11 mouse cellular contexts compared by ENCODE assay signal in genomic region chr19:56637035-56637683, GRCm38 (mm10).
A peak's percentile ranks its signal among the peaks of the same experiment; 100 is the strongest.
DNase-seq lines count a peak whose midpoint lies in the region; ATAC-seq and TF ChIP-seq lines count a peak whose summit lies in the region.
"Had no signal": no experiment of that assay in that cellular context is flagged by ENCODE, and none has a peak within 500 bp of the region (broad histone marks: within the 10 kb centered on the region; RNA-seq: fewer than 3 reads in every experiment).

No protein-coding gene starts in this region.

- H3K4me3 ChIP-seq in hindbrain, postnatal 0 days (ENCODE audit: low read length): no peak overlapping the region
- H3K4me3 ChIP-seq in neural tube, embryonic 15.5 days (replicated peaks): no peak overlapping the region
- H3K4me3 ChIP-seq: embryonic facial prominence, embryonic 13.5 days; limb, embryonic 13.5 days had no signal

- peak; percentile 83; the same call in 1 of the 2 replicates for ATAC-seq in hindbrain, postnatal 0 days
- peak; percentile 70; the same call in 1 of the 2 replicates for ATAC-seq in neural tube, embryonic 15.5 days (ENCODE audit: low FRiP score)
- ATAC-seq in activated CD4-positive, CD25-positive, alpha-beta regulatory T cell, adult 4 months: no peak

- H3K9me3 ChIP-seq in hindbrain, postnatal 0 days (ENCODE audit: low read length): no peaks in the 10 kb centered on the region
- H3K9me3 ChIP-seq in neural tube, embryonic 15.5 days (replicated peaks): no peaks in the 10 kb centered on the region; the same call in 1 of the 2 replicates

- H3K27me3 ChIP-seq in hindbrain, postnatal 0 days (ENCODE audit: insufficient read depth, low read length): no peaks in the 10 kb centered on the region; the same call in 1 of the 2 replicates
- no peaks in the 10 kb centered on the region for H3K27me3 ChIP-seq in neural tube, embryonic 15.5 days (replicated peaks)
- H3K27me3 ChIP-seq: embryonic facial prominence, embryonic 13.5 days; limb, embryonic 13.5 days had no signal

- no peaks in the 10 kb centered on the region for H3K36me3 ChIP-seq in hindbrain, postnatal 0 days (ENCODE audit: insufficient read depth, low read length)
- no peaks in the 10 kb centered on the region for H3K36me3 ChIP-seq in neural tube, embryonic 15.5 days
- H3K36me3 ChIP-seq: embryonic facial prominence, embryonic 13.5 days; limb, embryonic 13.5 days had no signal

- intact Hi-C loops in left cerebral cortex, postnatal 14 days (cut with DNase I): no loop called here

- peak overlapping the region; percentile 56; the same call in 1 of the 2 replicates for H3K27ac ChIP-seq in hindbrain, postnatal 0 days
- no peak overlapping the region for H3K27ac ChIP-seq in neural tube, embryonic 15.5 days (replicated peaks)
- H3K27ac ChIP-seq: embryonic facial prominence, embryonic 13.5 days; limb, embryonic 13.5 days had no signal

- DNase-seq in cerebellum, adult 11-12 months: peak; percentile 44
- DNase-seq in cerebellum, adult 11 months: no peak
- DNase-seq in left cerebral cortex, postnatal 14 days (ENCODE audit: low spot score in 2 of 2): peak; percentile 30 to 57
- DNase-seq in left cerebral cortex, adult 18-20 months (ENCODE audit: low spot score in 2 of 2): no peak
- DNase-seq in hindbrain, postnatal 0 days (ENCODE audit: low spot score): no peak
- no peak for DNase-seq in retina, embryonic 14.5 days (ENCODE audit: low spot score)
- DNase-seq: kidney, postnatal 14 days had no signal

- 37% methylated on average over 12 of the region's 12 CpGs for WGBS in hindbrain, postnatal 0 days
- WGBS in neural tube, embryonic 15.5 days: 38% methylated on average over 12 of the region's 12 CpGs

- H3K4me1 ChIP-seq in hindbrain, postnatal 0 days (ENCODE audit: insufficient read depth, low read length): no peaks in the 10 kb centered on the region
- no peaks in the 10 kb centered on the region for H3K4me1 ChIP-seq in neural tube, embryonic 15.5 days
- H3K4me1 ChIP-seq: embryonic facial prominence, embryonic 13.5 days; limb, embryonic 13.5 days had no signal

- no peak overlapping the region for H3K9ac ChIP-seq in hindbrain, postnatal 0 days (replicated peaks; ENCODE audit: low read length)
- H3K9ac ChIP-seq in neural tube, embryonic 15.5 days (replicated peaks): no peak overlapping the region
- H3K9ac ChIP-seq: embryonic facial prominence, embryonic 13.5 days; limb, embryonic 13.5 days had no signal

- H3K4me2 ChIP-seq in hindbrain, postnatal 0 days (ENCODE audit: low read depth, low read length): no peak overlapping the region
- no peak overlapping the region for H3K4me2 ChIP-seq in neural tube, embryonic 15.5 days
- H3K4me2 ChIP-seq: embryonic facial prominence, embryonic 13.5 days; limb, embryonic 13.5 days had no signal

- TF ChIP-seq CTCF in hindbrain, postnatal 0 days (IDR thresholded peaks at IDR 0.05; ENCODE audit: low read depth): no peak

Comparison
In these comparisons a context has a peak if more than half of its experiments do, and no peak if none do; other contexts are left out.
1. DNase-seq: peak in cerebellum, adult 11-12 months (single experiment) and left cerebral cortex, postnatal 14 days (2 of 2); none in cerebellum, adult 11 months (single experiment), left cerebral cortex, adult 18-20 months (0 of 2), hindbrain, postnatal 0 days (single experiment) and retina, embryonic 14.5 days (single experiment).